Mouse (Mus musculus) retina, adult 2 months (tissue): ENCODE data around the gene Ldhd.

Experiments
- DNase-seq: peaks from one replicate; pipeline ENCODE4 v3.0.0-alpha.2; 2012; ENCODE audit warnings: low read depth, low spot score

Gene Ldhd

GRCm38 (mm10) chr8:111594951-111595350 lies 35.2 kb downstream of the Ldhd start:
- DNase-seq = no peak

GRCm38 (mm10) chr8:111594044-111594840 lies 35.9 kb downstream of the Ldhd start:
- no peak for DNase-seq

- DNase-seq = no peak
Observed at GRCm38 (mm10) chr8:111592390-111592910, 37.7 kb downstream of the Ldhd start.

GRCm38 (mm10) chr8:111591176-111591575 lies 39.0 kb downstream of the Ldhd start:
- no peak for DNase-seq

GRCm38 (mm10) chr8:111590214-111590613 lies 40.0 kb downstream of the Ldhd start:
- no peak for DNase-seq

- DNase-seq = no peak
Observed at GRCm38 (mm10) chr8:111588336-111588735, 41.8 kb downstream of the Ldhd start.

GRCm38 (mm10) chr8:111587545-111588094 lies 42.6 kb downstream of the Ldhd start:
- no peak for DNase-seq

GRCm38 (mm10) chr8:111584946-111585345 lies 45.2 kb downstream of the Ldhd start:
- DNase-seq = no peak

GRCm38 (mm10) chr8:111582386-111582785 lies 47.8 kb downstream of the Ldhd start:
- no peak for DNase-seq

- no peak for DNase-seq
Observed at GRCm38 (mm10) chr8:111580306-111580705, 49.9 kb downstream of the Ldhd start.

GRCm38 (mm10) chr8:111579318-111579717 lies 50.9 kb downstream of the Ldhd start:
- no peak for DNase-seq

GRCm38 (mm10) chr8:111577880-111578533 lies 52.2 kb downstream of the Ldhd start:
- DNase-seq = no peak

- DNase-seq = no peak
Observed at GRCm38 (mm10) chr8:111576501-111576900, 53.7 kb downstream of the Ldhd start.

- no peak for DNase-seq
Observed at GRCm38 (mm10) chr8:111575492-111575891, 54.7 kb downstream of the Ldhd start.

- no peak for DNase-seq
Observed at GRCm38 (mm10) chr8:111574016-111574415, 56.2 kb downstream of the Ldhd start.
